Mouse (Mus musculus) kidney, postnatal 0 days (tissue): ENCODE results near the gene Mga. TPM values are rescaled to one million over a fixed set of nuclear protein-coding genes. Genes with fewer than 3 reads are reported as not detected.
A peak's percentile ranks its signal among the peaks of the same experiment; 100 is the strongest.

ENCODE experiments used
- ATAC-seq: fragments of 200-750 bp; cut with Nextera tagmentation; replicated peaks from 2 replicates; pipeline ENCODE4 v1.8.0; 2017; ENCODE audit warnings: low read depth, moderate number of reproducible peaks, moderate TSS enrichment, moderate library complexity; ENCODE audit not compliant: low FRiP score
- DNase-seq: peaks from one replicate; pipeline ENCODE4 v3.0.0-alpha.2; 2016; ENCODE audit warnings: low spot score
- H3K27ac ChIP-seq: fragments of 300-500 bp; sonication (generic); 2 replicates; pipeline ENCODE4 v1.5.1; 2014; ENCODE audit warnings: mild to moderate bottlenecking
- H3K27me3 ChIP-seq: fragments of 300-500 bp; sonication (generic); 2 replicates; pipeline ENCODE4 v1.6.1; 2014; ENCODE audit warnings: low read length, mixed read lengths; ENCODE audit not compliant: insufficient read depth
- H3K36me3 ChIP-seq: fragments of 300-500 bp; sonication (generic); 2 replicates; pipeline ENCODE4 v1.6.1; 2014; ENCODE audit warnings: low read length, mixed read lengths; ENCODE audit not compliant: insufficient read depth
- H3K4me1 ChIP-seq: fragments of 300-500 bp; sonication (generic); replicated peaks from 2 replicates; pipeline ENCODE4 v1.6.1; 2014; ENCODE audit warnings: antibody characterized with exemption, low read length, mixed read lengths; ENCODE audit not compliant: insufficient read depth
- H3K4me2 ChIP-seq: fragments of 300-500 bp; sonication (generic); 2 replicates; pipeline ENCODE4 v1.6.1; 2014; ENCODE audit warnings: mild to moderate bottlenecking, low read length, moderate library complexity, mixed read lengths
- H3K4me3 ChIP-seq: fragments of 300-500 bp; sonication (generic); replicated peaks from 2 replicates; pipeline ENCODE4 v1.5.1; 2014; ENCODE audit warnings: low read depth, low read length
- H3K9ac ChIP-seq: fragments of 300-500 bp; sonication (generic); 2 replicates; pipeline ENCODE4 v1.6.1; 2014; ENCODE audit warnings: low read depth, low read length
- H3K9me3 ChIP-seq: fragments of 300-500 bp; sonication (generic); replicated peaks from 2 replicates; pipeline ENCODE4 v1.6.1; 2016; ENCODE audit warnings: low read length, inconsistent platforms, mixed read lengths
- CTCF ChIP-seq: IDR thresholded peaks from 2 replicates; pipeline ENCODE4 v1.5.1; 2016; ENCODE audit warnings: antibody characterized with exemption, low read depth, mild to moderate bottlenecking, moderate library complexity
- WGBS: fragments of 180-500 bp; shearing (Covaris S2); extraction: QIAGEN DNeasy Blood & Tissue Kit; methylation state at CpG from one replicate; pipeline ENCODE4 v1.1.7; 2014; 5-methylcytosine and 5-hydroxymethylcytosine counted together
- polyA plus RNA-seq: library from polyadenylated mRNA; unstranded; fragments of >200 nt; fragmentation: Nextera tagmentation; extraction: Ambion mirVana; gene quantifications from 2 replicates; pipeline ENCODE4 v1.2.1, GENCODE M21; 2015

Gene Mga
- 17.5 TPM in 2 replicates for polyA plus RNA-seq

DNA sequence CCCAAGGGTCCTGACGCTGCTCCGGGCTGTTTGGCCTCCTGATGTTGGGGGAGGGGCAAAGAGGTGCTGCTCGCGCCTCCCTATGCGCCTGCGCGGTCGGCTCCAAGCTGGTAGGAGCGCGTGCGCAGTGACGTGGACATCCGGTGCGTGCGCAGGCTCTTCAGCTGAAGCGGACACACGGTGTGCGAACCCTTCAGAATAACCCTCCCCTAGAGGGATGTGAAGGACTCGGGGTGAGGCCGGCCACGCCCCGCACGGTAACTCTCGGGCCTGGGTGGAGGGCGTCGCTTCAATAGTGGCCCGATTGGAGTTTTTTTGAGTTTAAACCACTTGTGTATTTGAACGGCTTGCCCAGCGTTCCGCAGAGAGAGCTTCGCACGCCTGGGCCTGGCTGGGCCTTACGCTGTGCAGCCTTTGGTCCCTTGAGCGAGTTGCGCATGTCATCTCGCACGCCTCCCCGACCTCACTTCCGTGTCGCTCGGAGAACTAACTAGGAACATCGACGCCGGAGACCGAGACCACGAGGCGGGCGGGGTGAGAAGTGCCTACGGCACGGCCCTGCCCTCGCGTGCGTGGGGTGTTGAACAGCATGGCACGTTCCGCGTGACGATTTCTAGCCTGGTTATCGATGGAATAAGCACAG is at the start of gene Mga:
Gene Mga (plus strand): TSS at position 139 of the 643 bp plus-strand sequence.
- peak within 1 kb of the TSS; percentile 62 for H3K9ac ChIP-seq
- no peaks in the 10 kb centered on the region for H3K27me3 ChIP-seq
- H3K4me2 ChIP-seq: peak within 1 kb of the TSS; percentile 55
- peak; percentile 98 for ATAC-seq
- under 1% methylated on average over 58 of the region's 58 CpGs for WGBS
- H3K4me1 ChIP-seq: peaks cover 12% of the 10 kb centered on the region
- H3K9me3 ChIP-seq: no peaks in the 10 kb centered on the region
- TF ChIP-seq CTCF: peak; percentile 4; the same call in 1 of the 2 replicates
- peak within 1 kb of the TSS; percentile 40 for H3K4me3 ChIP-seq
- no peaks in the 10 kb centered on the region for H3K36me3 ChIP-seq
- peak within 1 kb of the TSS; percentile 87 for H3K27ac ChIP-seq
- peak; percentile 99 for DNase-seq

DNA sequence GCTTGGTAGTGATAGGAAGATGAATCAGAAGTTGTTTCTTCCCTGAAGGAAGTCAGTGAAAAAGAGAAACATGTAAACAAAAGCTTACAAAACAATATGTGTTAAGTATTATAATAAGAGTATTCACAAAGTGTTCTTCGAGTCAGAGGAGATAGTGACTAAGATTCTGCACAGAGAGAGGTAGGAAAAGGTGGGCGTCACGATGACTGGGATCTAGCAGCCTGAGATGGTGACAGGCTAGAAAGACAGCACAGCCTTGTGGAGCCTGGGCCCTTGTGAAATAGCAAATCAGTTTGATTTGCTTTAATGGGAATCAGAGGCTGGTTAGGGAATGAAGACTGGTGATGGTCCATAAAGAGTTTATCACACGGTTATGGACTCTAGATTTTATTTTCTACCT is 43.2 kb upstream of the Mga start:
- no peaks in the 10 kb centered on the region for H3K9me3 ChIP-seq
- ATAC-seq: no peak
- H3K27me3 ChIP-seq: no peaks in the 10 kb centered on the region
- WGBS: 86% methylated on average over 4 of the region's 4 CpGs
- no peak for TF ChIP-seq CTCF
- no peak for DNase-seq
- H3K4me2 ChIP-seq: no peak overlapping the region
- H3K4me3 ChIP-seq: no peak overlapping the region
- no peaks in the 10 kb centered on the region for H3K4me1 ChIP-seq
- H3K36me3 ChIP-seq: no peaks in the 10 kb centered on the region
- no peak overlapping the region for H3K27ac ChIP-seq
- H3K9ac ChIP-seq: no peak overlapping the region

DNA sequence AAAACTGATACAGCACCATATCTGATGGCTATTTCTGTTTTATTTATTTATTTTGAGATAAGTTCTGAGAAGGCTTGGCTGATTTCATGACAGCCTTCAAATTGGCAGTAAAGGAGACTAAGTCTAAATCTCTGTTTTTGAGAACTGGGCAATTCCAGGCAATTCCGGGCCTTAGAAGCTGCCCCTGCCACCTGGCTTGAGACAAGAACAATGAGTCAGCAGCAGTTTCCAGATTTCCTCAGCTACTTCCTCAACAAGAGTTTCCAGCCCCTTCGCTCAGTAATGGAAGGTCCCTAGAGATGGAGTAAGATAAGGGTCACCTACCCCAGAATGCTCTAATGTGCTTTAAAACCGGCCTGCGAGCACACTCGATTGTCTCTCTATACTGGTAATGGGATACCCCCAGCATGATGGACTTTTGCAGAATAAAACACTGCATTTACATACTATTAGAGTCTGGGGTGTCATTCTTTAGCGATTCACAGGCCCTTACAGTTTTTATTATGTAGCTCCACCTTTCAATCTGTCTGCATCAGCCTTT is 41.6 kb upstream of the Mga start:
- TF ChIP-seq CTCF: no peak
- H3K27me3 ChIP-seq: no peaks in the 10 kb centered on the region
- H3K4me2 ChIP-seq: no peak overlapping the region
- DNase-seq (no peak), ATAC-seq (no peak)
- H3K9me3 ChIP-seq: no peaks in the 10 kb centered on the region
- H3K4me3 ChIP-seq: no peak overlapping the region
- no peak overlapping the region for H3K9ac ChIP-seq
- no peak overlapping the region for H3K27ac ChIP-seq
- H3K4me1 ChIP-seq: no peaks in the 10 kb centered on the region
- WGBS: 55% methylated on average over 6 of the region's 6 CpGs
- no peaks in the 10 kb centered on the region for H3K36me3 ChIP-seq

DNA sequence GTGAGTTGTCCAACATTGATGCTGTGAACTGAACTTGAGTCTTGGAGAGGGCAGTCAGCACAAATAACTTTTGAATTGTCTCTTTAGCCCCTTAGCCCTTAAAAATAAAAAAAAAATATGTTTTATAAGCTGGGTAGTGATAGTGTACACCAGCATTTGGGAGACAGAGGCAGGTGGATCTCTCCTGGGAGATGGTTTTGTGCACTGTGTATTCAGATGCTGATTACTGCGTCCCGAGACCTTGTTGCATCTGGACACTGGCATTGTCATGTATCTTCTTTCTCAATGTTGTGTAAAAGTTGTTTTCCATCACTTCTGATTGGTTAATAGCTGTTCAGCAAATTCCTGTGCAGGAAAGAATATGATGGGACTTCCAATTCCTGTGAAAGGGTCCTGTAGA is 39.7 kb upstream of the Mga start:
- Histone ChIP-seq H3K9me3 (no peaks in the 10 kb centered on the region), H3K4me3 (no peak overlapping the region), H3K4me2 (no peak overlapping the region), H3K27ac (no peak overlapping the region), H3K9ac (no peak overlapping the region), H3K4me1 (no peaks in the 10 kb centered on the region), H3K36me3 (no peaks in the 10 kb centered on the region), H3K27me3 (no peaks in the 10 kb centered on the region)
- DNase-seq: no peak
- WGBS: 95% methylated on average over 2 of the region's 2 CpGs
- no peak for ATAC-seq
- no peak for TF ChIP-seq CTCF

DNA sequence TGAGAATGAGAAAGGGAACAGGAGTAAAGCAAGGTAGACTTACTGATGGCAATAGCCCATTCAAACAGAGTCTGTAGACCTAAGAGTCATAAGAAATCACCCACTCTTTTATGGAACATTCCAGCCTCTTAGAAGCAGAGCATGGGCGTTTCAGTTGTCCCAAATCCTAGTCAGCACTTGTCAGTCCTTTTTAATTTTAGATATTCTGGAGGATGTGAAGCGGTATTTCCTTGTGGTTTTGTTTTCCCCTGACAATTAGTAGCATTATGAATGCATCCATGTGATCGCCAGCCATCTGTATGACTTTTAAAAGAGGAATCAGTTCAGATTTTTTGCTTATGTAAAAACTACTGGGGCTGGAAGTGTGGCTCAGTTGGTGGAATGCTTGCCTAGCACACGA is 32.5 kb upstream of the Mga start:
- no peak for ATAC-seq
- no peak overlapping the region for H3K4me2 ChIP-seq
- WGBS: 66% methylated on average over 4 of the region's 4 CpGs

DNA sequence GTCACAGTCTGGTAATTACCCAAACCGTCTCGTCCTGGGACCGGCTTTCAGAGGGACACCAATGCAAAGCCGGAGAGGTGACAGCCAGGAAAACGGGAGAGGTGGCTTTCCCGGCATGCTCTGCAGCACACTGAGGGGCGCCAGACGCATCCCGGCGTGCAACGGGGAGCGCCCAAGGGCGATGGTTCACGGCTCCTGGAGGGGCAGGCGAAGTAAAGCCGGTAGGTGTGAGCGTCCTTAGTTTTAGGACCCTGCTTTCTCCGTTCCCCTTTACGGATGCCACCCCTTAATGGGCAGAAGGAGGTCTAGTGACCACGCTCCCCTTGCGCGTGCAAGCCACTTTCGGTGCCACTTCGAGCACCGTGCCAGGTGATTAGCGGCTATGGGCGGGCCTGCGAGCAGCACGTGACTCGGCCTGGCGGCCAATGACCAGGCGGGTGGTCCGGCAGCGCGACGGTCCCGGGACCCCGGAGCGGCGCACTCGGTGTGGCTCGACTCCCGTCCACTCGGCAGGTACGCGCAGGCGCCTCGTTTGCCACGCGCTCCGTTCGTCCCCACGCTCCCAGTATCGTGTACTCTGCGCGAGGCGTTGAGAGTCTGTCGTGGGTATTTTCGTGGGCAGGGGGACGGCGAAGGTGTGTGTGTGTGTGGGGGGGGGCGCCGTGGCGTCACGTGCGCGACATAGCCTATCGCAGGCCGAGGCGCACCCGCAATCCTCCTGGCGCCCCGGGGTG is 24.5 kb upstream of the Mga start:
- H3K9me3 ChIP-seq: no peaks in the 10 kb centered on the region
- peak overlapping the region; percentile 91 for H3K4me2 ChIP-seq
- DNase-seq (peak; percentile 49), ATAC-seq (peak; percentile 88)
- WGBS: under 1% methylated on average over 72 of the region's 73 CpGs
- no peaks in the 10 kb centered on the region for H3K27me3 ChIP-seq
- peak overlapping the region; percentile 72 for H3K9ac ChIP-seq
- H3K4me3 ChIP-seq: peak overlapping the region; percentile 38
- no peaks in the 10 kb centered on the region for H3K36me3 ChIP-seq
- H3K27ac ChIP-seq: peak overlapping the region; percentile 37; the same call in 1 of the 2 replicates
- peaks cover 12% of the 10 kb centered on the region for H3K4me1 ChIP-seq
- no peak for TF ChIP-seq CTCF

More for the DNA sequence above, 32.5 kb upstream of the Mga start:
- no peak for TF ChIP-seq CTCF
- Histone ChIP-seq H3K27me3 (no peaks in the 10 kb centered on the region), H3K4me3 (no peak overlapping the region), H3K9ac (no peak overlapping the region), H3K4me1 (no peaks in the 10 kb centered on the region), H3K27ac (no peak overlapping the region), H3K9me3 (no peaks in the 10 kb centered on the region), H3K36me3 (no peaks in the 10 kb centered on the region)
- DNase-seq: no peak
